Mouse (Mus musculus): ENCODE data around the gene Galnt15. TPM values are rescaled to one million over a fixed set of nuclear protein-coding genes. Genes with fewer than 3 reads are reported as not detected.

Galnt15 gene
- total RNA-seq (2023): not detected

DNA sequence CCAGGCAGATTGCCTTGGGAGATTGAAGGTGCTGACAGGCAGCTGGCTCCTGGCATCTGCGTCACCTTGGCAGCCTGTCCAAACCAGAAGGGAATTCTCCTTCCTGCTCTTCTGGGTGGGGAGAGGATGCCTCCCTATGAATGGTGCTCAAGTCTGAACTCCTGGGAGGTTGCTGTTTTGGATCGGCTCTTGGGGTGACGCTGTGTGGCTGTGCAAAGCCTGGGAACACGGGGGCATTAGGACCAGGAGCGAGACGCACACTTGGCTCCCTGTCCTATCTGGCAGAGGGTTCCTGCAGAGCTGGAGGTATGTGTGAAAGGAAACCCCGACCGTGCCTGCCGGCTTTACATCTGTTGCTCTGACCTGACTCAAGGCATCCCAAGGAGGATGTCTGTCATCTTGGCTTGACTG is at the start of gene Galnt15:
TSS of gene Galnt15 (plus strand) at position 309 of the 411 bp plus-strand sequence.

DNA sequence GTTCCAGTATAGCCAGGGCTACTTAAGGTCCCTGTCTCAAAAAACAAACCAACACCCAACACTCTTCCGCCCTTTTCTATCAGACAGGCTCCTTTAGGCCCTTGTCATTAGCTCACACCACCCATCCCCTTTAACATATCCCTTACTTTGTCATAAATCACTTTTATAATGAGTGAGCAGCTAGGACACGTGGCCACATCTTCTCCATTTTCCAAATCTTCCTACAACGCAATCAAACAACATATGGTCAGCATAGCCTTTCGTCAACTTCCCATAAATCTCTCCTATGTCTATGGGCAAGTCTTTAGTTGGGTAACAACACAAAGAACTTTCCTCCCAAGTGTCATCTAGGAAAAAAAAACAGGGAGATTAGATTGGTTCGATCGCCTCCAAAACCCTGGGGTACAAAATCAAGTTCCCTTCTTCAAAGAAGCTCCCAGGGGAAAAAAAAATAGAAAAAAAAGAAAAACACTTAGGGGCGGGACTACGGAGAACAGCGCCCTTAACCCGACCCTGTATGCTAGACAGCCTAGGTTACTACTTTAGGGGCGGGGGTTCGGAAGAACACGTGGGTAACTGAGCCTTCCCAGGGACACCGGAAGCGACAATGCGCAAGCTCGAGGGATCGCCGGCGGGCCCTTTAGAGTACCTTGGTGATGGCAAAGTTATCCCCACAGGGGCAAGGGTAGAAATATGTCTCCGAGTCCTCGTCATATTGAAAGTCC is 56.1 kb downstream of the Galnt15 start, which contains the start of gene Oxnad1:
TSS of gene Oxnad1 (plus strand) at position 614 of the 725 bp plus-strand sequence.

DNA sequence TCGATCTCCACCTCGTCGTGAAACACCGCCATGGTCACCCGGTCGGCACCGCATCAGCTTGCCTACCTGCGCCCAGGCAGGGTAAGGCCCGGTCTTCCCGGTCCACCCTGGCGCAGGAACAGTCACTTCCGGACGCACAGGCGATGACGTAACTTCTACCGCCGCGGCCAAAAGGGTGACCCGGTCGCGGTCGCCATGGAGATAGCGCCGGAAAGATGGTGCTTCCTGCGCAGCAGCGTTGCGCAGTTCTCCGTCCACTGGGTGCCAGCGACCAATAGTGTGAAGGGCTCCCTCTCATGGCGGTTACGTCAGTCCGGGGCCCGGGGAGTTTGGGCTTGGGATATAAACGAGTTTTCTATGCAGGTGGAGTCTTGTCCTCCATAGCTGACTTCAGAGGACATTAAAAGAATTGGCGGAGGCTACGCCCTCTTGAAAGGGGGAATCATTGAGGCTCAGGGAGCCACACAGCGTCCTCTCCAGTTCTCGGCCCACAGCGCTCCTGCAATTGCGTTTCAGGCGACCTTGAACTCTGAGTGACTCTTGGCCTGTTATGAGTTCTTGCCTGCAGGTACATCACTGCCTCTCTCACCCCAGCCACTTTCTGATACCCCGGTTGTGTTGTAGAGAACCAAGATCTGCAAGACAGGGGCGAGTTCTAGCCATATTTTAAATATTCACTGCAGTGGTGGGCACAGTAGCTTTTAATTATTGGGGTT is 56.9 kb downstream of the Galnt15 start, which contains the start of gene Dph3:
TSS of gene Dph3 (minus strand) at position 244 of the 716 bp plus-strand sequence.

Other genes with a start within 250 kb of the Galnt15 start
- 10 to 100 TPM; 29.1 to 30.9 TPM for gene Ankrd28, start 198.3 kb upstream of the Galnt15 start, total RNA-seq (2023)
- 10 to 100 TPM; 15.8 to 20.9 TPM for gene Oxnad1, start 56.4 kb downstream of the Galnt15 start, total RNA-seq (2023)
- 10 to 100 TPM; 49.8 to 58.9 TPM for gene Dph3, start 56.7 kb downstream of the Galnt15 start, total RNA-seq (2023)
- not detected for gene Msmb, start 113.0 kb downstream of the Galnt15 start, total RNA-seq (2023)
- 10 to 100 TPM; 74.3 to 83.8 TPM for gene Ncoa4, start 130.9 kb downstream of the Galnt15 start, total RNA-seq (2023)
- 100 to 1,000 TPM in 1 of 2 experiments, 10 to 100 TPM in 1; 89.8 to 120 TPM for gene Timm23, start 172.9 kb downstream of the Galnt15 start, total RNA-seq (2023)
- 10 to 100 TPM; 60.2 to 65.1 TPM for gene Parg, start 173.0 kb downstream of the Galnt15 start, total RNA-seq (2023)